ENCODE assay signal across 17 mouse cellular contexts in the genomic region with DNA sequence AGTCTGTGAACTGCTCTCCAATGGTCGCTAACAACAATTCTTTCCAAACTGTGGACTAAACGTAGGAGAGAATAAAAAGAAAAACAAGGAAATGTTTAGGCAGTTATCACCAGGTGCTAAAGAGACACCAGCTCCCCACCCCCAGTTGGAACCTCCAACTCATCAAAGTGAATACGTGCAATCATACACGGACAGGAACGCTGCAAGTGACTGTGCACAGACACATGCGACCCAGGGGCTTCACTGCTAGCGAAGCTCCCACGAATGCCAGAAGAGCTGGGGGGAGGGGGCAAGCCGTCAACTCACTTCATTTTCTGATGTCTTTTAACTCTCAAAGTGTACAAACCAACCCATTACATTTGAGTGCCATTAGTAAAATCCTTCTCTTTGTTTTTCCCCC. TPM values are rescaled to one million over a fixed set of nuclear protein-coding genes. Genes with fewer than 3 reads are reported as not detected.
"Had no signal": no experiment of that assay in that cellular context is flagged by ENCODE, and none has a peak within 500 bp of the region (broad histone marks: within the 10 kb centered on the region; RNA-seq: fewer than 3 reads in every experiment).

No protein-coding gene starts in this region.

- H3K9me3 ChIP-seq: intestine, embryonic 15.5 days; kidney, embryonic 15.5 days; limb, embryonic 12.5 days; limb, embryonic 15.5 days had no signal

- H3K27me3 ChIP-seq: intestine, embryonic 15.5 days; kidney, embryonic 15.5 days; limb, embryonic 12.5 days; limb, embryonic 15.5 days had no signal

- H3K36me3 ChIP-seq: intestine, embryonic 15.5 days; limb, embryonic 15.5 days had no signal

- H3K9ac ChIP-seq: intestine, embryonic 15.5 days; kidney, embryonic 15.5 days; limb, embryonic 12.5 days; limb, embryonic 15.5 days; liver, embryonic 14.5 days; liver, postnatal 0 days; lung, embryonic 14.5 days had no signal

- H3K4me3 ChIP-seq: intestine, embryonic 15.5 days; kidney, embryonic 15.5 days; limb, embryonic 12.5 days; limb, embryonic 15.5 days; myocyte had no signal

- DNase-seq: kidney, adult 11 months; kidney, adult 8-10 months; kidney, postnatal 10 days; kidney, postnatal 36 days; left cerebral cortex, postnatal 4 days; liver, postnatal 0 days; lung, embryonic 14.5 days; midbrain, embryonic 14.5 days had no signal

- H3K4me2 ChIP-seq: intestine, embryonic 15.5 days; kidney, embryonic 15.5 days; limb, embryonic 12.5 days; limb, embryonic 15.5 days; liver, embryonic 11.5 days; lung, embryonic 14.5 days had no signal

- H3K27ac ChIP-seq: intestine, embryonic 15.5 days; limb, embryonic 12.5 days; limb, embryonic 15.5 days; liver, embryonic 14.5 days; macrophage had no signal

- H3K4me1 ChIP-seq: intestine, embryonic 15.5 days; kidney, embryonic 15.5 days had no signal

RNA-seq across cellular contexts. Expression of a gene that starts 56.4 kb away (rescaled TPM):
- total RNA-seq: monocyte, adult 5-6 weeks had no signal
- polyA plus RNA-seq: macrophage, myocyte had no signal
